Mouse (Mus musculus) megakaryocyte, adult 5-6 weeks (primary cell): ENCODE data around the gene Ddx49. TPM values are rescaled to one million over a fixed set of nuclear protein-coding genes. Genes with fewer than 3 reads are reported as not detected.

ENCODE experiments used
- ATAC-seq: 2 replicates; pipeline ENCODE4 v1.8.0; 2016; ENCODE audit warnings: mild to moderate bottlenecking, inconsistent platforms; ENCODE audit not compliant: poor library complexity, severe bottlenecking
- total RNA-seq, 2 experiments: library from RNA; stranded (forward) in 1 of 2; stranded (reverse) in 1 of 2; fragments of 153-499, 151-499 nt in 1 of 2; fragments of 221-1000, 200-1000 nt in 1 of 2; gene quantifications; 2 replicates each; pipeline versions ENCODE4 v1.2.3 to v1.2.4; 2015 to 2017

Ddx49 gene
- total RNA-seq, 2 experiments from 2014 or later: 19.9 to 81.7 TPM

GRCm38 (mm10) chr8:70317872-70318271, 15.6 kb upstream of the Ddx49 start:
- ATAC-seq: no peak

- ATAC-seq: no peak
Measured at GRCm38 (mm10) chr8:70316511-70317504, 14.5 kb upstream of the Ddx49 start.

GRCm38 (mm10) chr8:70315624-70316510, 13.6 kb upstream of the Ddx49 start, which contains the start of gene Cers1:
Cers1 (plus strand) TSS chr8:70315775.
- ATAC-seq: no peak

- ATAC-seq: no peak
Measured at GRCm38 (mm10) chr8:70313399-70313798, 11.1 kb upstream of the Ddx49 start.

- ATAC-seq: no peak
Measured at GRCm38 (mm10) chr8:70309311-70309710, 7.0 kb upstream of the Ddx49 start.

GRCm38 (mm10) chr8:70302901-70303300, 612 bp upstream of the Ddx49 start:
- 0 out of 2 replicates have a peak, but pooled peaks have one; percentile 8 for ATAC-seq

GRCm38 (mm10) chr8:70300881-70301280, 1.4 kb downstream of the Ddx49 start:
- no peak for ATAC-seq

GRCm38 (mm10) chr8:70293988-70294405, 8.3 kb downstream of the Ddx49 start:
- no peak for ATAC-seq

GRCm38 (mm10) chr8:70286737-70287136, 15.6 kb downstream of the Ddx49 start:
- ATAC-seq: no peak

GRCm38 (mm10) chr8:70285304-70285703, 17.0 kb downstream of the Ddx49 start:
- no peak for ATAC-seq

GRCm38 (mm10) chr8:70284421-70284820, 17.9 kb downstream of the Ddx49 start:
- ATAC-seq: no peak

GRCm38 (mm10) chr8:70283136-70284077, 18.9 kb downstream of the Ddx49 start:
- peak; percentile 14; the same call in 1 of the 2 replicates for ATAC-seq

- peak; percentile 98 for ATAC-seq
Measured at GRCm38 (mm10) chr8:70282603-70283135, 19.6 kb downstream of the Ddx49 start, which contains the start of gene Homer3. Homer3 (plus strand) TSS chr8:70282827.

- no peak for ATAC-seq
Measured at GRCm38 (mm10) chr8:70281001-70281400, 21.3 kb downstream of the Ddx49 start.

- ATAC-seq: no peak
Measured at GRCm38 (mm10) chr8:70279266-70279665, 23.0 kb downstream of the Ddx49 start.

GRCm38 (mm10) chr8:70278175-70278574, 24.1 kb downstream of the Ddx49 start:
- ATAC-seq: no peak

- ATAC-seq: no peak
Measured at GRCm38 (mm10) chr8:70276476-70276875, 25.8 kb downstream of the Ddx49 start.

- no peak for ATAC-seq
Measured at GRCm38 (mm10) chr8:70274350-70274749, 27.9 kb downstream of the Ddx49 start.

- ATAC-seq: peak; percentile 80
Measured at GRCm38 (mm10) chr8:70272949-70273348, 29.3 kb downstream of the Ddx49 start.
